Mouse (Mus musculus): Measurements from ENCODE around the gene Nthl1. TPM values are rescaled to one million over a fixed set of nuclear protein-coding genes. Genes with fewer than 3 reads are reported as not detected.

The Nthl1 gene
- 1 to 10 TPM; 2.0 to 4.8 (median 2.8) TPM for polyA plus RNA-seq (2017; shearing (Covaris generic))

GRCm38 (mm10) chr17:24632167-24632812, at the start of gene Nthl1, which contains the start of gene Tsc2:
TSS of gene Nthl1 (plus strand) at chr17:24632680.
TSS of gene Tsc2 (minus strand) at chr17:24632630.
- peak; percentile 97 for ATAC-seq

GRCm38 (mm10) chr17:24583599-24584460, 48.6 kb upstream of the Nthl1 start:
- ATAC-seq: no peak

- ATAC-seq: no peak
These were observed 48.0 kb upstream of the Nthl1 start for GRCm38 (mm10) chr17:24584520-24584919.

GRCm38 (mm10) chr17:24586532-24586931, 45.9 kb upstream of the Nthl1 start:
- ATAC-seq: no peak

GRCm38 (mm10) chr17:24590943-24591342, 41.5 kb upstream of the Nthl1 start:
- ATAC-seq: no peak

- no peak for ATAC-seq
These were observed 40.8 kb upstream of the Nthl1 start for GRCm38 (mm10) chr17:24591695-24592094.

GRCm38 (mm10) chr17:24593248-24593647, 39.2 kb upstream of the Nthl1 start:
- no peak for ATAC-seq

GRCm38 (mm10) chr17:24593992-24594890, 38.2 kb upstream of the Nthl1 start:
- ATAC-seq: no peak

GRCm38 (mm10) chr17:24595126-24596072, 37.1 kb upstream of the Nthl1 start:
- ATAC-seq: no peak

GRCm38 (mm10) chr17:24596073-24596466, 36.4 kb upstream of the Nthl1 start:
- no peak for ATAC-seq

- no peak for ATAC-seq
These were observed 35.9 kb upstream of the Nthl1 start for GRCm38 (mm10) chr17:24596471-24597183.

- ATAC-seq: no peak
These were observed 34.5 kb upstream of the Nthl1 start for GRCm38 (mm10) chr17:24597989-24598388.

- ATAC-seq: no peak
These were observed 32.0 kb upstream of the Nthl1 start for GRCm38 (mm10) chr17:24600502-24600901.

- ATAC-seq: no peak
These were observed 28.5 kb upstream of the Nthl1 start for GRCm38 (mm10) chr17:24603961-24604360.

- ATAC-seq: no peak
These were observed 27.9 kb upstream of the Nthl1 start for GRCm38 (mm10) chr17:24604557-24604956.

GRCm38 (mm10) chr17:24608370-24608769, 24.1 kb upstream of the Nthl1 start:
- ATAC-seq: no peak

GRCm38 (mm10) chr17:24608874-24609273, 23.6 kb upstream of the Nthl1 start:
- no peak for ATAC-seq

GRCm38 (mm10) chr17:24610711-24611110, 21.8 kb upstream of the Nthl1 start:
- no peak for ATAC-seq

- ATAC-seq: no peak
These were observed 14.8 kb upstream of the Nthl1 start for GRCm38 (mm10) chr17:24617561-24618194.

GRCm38 (mm10) chr17:24625472-24625871, 7.0 kb upstream of the Nthl1 start:
- ATAC-seq: no peak
